Mouse (Mus musculus) kidney, postnatal 36 days (tissue): Measurements from ENCODE around the gene Gp2.

Experiments
- DNase-seq, 2 experiments: peaks; one replicate each; pipeline ENCODE4 v3.0.0; 2021 to 2022; ENCODE audit warnings: mixed read lengths in 2 of 2

Gp2 gene

GRCm38 (mm10) chr7:119459185-119459584, at the start of gene Gp2:
Gp2 (minus strand) TSS chr7:119459285.
- DNase-seq: no peak

DNA sequence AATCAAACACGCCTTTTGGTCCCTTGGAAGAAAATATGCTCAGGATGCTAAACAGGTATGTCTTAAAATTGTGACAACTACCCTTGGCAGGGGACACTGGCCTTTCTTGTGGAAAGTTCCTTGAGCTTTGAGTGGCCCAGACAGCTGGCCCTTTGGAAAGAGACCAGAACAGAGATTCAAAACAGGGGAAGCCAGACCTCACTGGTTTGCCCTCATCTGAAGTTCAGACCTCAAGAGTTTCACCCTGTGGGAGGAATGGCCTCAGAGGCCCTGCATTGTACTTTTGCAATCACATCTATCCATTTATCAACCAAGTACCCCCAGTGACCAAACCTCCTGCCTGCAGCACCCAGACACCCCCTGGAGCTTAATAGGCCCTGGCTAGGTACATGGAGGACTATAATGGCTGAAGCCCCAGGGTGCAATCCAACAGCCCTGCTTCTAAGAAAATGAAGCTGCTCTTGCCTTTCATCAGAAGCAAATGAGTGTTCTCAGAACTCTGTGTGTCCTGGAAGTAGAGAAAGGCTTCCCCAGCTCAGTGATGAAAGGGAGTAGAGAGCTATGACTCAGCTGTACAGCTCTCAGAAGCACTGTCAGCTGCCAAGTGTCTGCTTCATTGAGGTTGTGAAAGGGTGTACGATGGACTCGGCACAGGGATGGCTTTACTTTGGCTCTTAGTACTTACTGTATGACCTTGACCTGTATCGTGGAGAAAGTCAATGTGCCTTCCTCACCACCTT, 31.1 kb upstream of the Gp2 start:
- DNase-seq: peak; percentile 25 to 60

DNA sequence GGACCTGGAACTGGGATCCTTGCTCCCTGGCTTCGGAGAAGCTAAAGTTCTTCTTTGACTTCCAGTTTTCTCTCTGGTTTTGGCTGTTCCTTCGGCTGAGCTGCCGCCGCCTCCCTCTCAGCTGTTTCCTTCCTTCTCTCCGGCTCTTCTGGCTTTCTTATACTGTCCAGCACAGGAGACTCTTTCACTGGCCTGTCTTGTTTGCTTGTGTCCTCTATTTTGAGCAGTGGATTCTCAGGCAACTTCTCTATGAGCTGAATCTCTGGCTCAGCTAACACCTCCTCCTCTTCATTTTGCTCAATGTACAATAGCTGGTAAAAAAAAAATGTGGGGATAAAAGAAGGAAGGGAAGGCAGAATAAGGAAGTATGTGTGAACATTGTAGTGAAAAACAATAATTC, 27.6 kb upstream of the Gp2 start:
- no peak for DNase-seq

GRCm38 (mm10) chr7:119484154-119484553, 25.1 kb upstream of the Gp2 start:
- peak; percentile 38 to 54 for DNase-seq

GRCm38 (mm10) chr7:119479256-119479655, 20.2 kb upstream of the Gp2 start, which contains the start of gene Umod:
Umod (minus strand) TSS chr7:119479282.
- DNase-seq: peak; percentile 69 to 89

- peak in 1 of 2 experiments; percentile 64 for DNase-seq
Observed at GRCm38 (mm10) chr7:119476500-119477389, 17.7 kb upstream of the Gp2 start.

- DNase-seq: peak in 1 of 2 experiments; percentile 64
Observed at GRCm38 (mm10) chr7:119454192-119454591, 4.9 kb downstream of the Gp2 start.

DNA sequence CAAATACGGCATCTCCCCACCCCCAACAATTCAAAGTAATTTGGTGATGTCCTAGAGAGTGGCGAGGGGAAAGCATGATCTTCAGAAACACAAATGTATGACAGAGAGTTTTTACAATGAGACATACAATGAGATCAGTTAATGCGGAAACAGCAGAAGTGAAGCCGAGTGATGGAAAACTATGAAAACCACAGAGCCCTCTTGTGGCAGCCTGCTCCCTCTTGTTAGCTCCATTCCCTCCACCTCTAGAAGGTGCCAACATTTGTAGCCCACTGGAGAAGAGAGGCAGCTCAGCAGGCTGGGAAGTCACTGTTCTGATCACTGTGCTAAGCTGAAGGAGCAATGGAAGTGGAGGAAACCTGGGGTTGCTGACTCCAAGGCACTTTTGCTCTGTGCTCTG, 15.2 kb downstream of the Gp2 start:
- peak in 1 of 2 experiments; percentile 27 for DNase-seq

- DNase-seq: no peak
Observed at GRCm38 (mm10) chr7:119441938-119442337, 17.1 kb downstream of the Gp2 start.

GRCm38 (mm10) chr7:119427180-119427616, 31.9 kb downstream of the Gp2 start:
- peak; percentile 39 to 63 for DNase-seq

DNA sequence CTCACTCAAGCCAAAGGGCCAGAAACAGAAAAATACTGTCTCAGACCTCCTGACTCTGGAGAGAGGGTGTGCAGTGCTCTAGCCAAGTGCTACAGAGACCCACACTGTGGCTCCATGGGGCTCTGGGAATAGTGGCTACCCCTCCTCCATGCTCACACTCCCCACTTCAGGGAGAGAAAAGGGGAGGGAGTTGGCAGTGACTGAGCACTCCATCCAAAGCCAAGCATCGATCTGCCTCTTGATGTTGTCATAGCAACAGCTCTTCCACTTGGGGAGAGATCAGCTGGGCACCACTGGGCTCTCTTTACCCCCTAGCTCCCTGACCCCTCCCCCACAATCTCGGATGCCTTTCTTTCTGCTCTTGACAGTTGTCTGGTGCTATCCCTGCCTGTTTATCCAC, 38.4 kb downstream of the Gp2 start:
- no peak for DNase-seq

- DNase-seq: no peak
Observed at GRCm38 (mm10) chr7:119418523-119418922, 40.6 kb downstream of the Gp2 start.

DNA sequence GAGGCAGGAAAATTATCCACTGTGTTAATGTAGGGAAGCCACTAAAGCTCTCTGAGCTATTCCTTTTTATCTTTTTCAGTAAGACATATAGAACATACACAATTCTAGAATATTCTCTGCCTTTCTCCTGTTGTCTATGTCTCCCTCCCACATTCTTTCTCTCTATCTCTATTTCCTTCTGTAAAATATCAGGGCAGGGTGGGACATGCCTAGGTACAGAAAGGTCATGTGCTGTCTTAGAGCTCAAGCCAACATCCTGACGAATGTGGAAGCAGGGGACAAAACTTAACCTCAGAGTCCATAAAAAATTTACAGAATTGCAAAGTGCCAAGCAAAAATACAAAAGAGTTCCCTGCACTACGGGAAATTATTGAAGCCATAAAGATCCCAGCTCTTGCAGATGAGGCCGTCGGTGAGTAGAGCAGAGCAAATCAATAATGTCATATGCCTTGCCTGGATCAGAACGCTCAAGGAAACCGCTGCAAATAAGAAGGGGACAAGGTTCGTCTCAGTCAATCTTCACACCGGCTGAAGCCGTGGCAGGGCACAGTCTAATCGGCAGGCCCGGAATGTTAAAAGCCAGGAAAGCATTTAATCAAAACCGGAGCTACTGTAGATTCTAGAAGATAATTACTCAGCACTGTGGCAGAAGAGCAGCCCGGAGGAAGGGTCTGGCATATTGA, 64.9 kb downstream of the Gp2 start:
- peak; percentile 4 to 21 for DNase-seq
